Mouse (Mus musculus) heart, postnatal 0 days (tissue): ENCODE measurements around the gene Ccdc78. TPM values are rescaled to one million over a fixed set of nuclear protein-coding genes. Genes with fewer than 3 reads are reported as not detected.
A peak's percentile ranks its signal among the peaks of the same experiment; 100 is the strongest.
"Not testable (repeated sequence)": the region's sequence is repeated elsewhere in the genome, so short reads cannot be mapped to it uniquely, and the experiment has no call there.

Source experiments
- ATAC-seq: fragments of 200-750 bp; cut with Nextera tagmentation; 2 replicates; pipeline ENCODE4 v1.8.0; 2017; ENCODE audit warnings: low read depth, moderate number of reproducible peaks, moderate library complexity; ENCODE audit not compliant: insufficient read depth
- DNase-seq: peaks from one replicate; pipeline ENCODE4 v3.0.0-alpha.2; 2016; ENCODE audit warnings: low spot score
- H3K27ac ChIP-seq: fragments of 300-500 bp; sonication (generic); 2 replicates; pipeline ENCODE4 v1.5.1; 2014; ENCODE audit warnings: low read depth, mild to moderate bottlenecking
- H3K27me3 ChIP-seq: fragments of 300-500 bp; sonication (generic); 2 replicates; pipeline ENCODE4 v1.6.1; 2014; ENCODE audit warnings: low read length, mixed read lengths; ENCODE audit not compliant: control insufficient read depth, insufficient read depth
- H3K36me3 ChIP-seq: fragments of 300-500 bp; sonication (generic); replicated peaks from 2 replicates; pipeline ENCODE4 v1.6.1; 2014; ENCODE audit warnings: low read length, mixed read lengths; ENCODE audit not compliant: control insufficient read depth, insufficient read depth
- H3K4me1 ChIP-seq: fragments of 300-500 bp; sonication (generic); 2 replicates; pipeline ENCODE4 v1.6.1; 2014; ENCODE audit warnings: antibody characterized with exemption; ENCODE audit not compliant: control insufficient read depth, insufficient read depth
- H3K4me2 ChIP-seq: fragments of 300-500 bp; sonication (generic); 2 replicates; pipeline ENCODE4 v1.6.1; 2014; ENCODE audit warnings: low read depth, mild to moderate bottlenecking, low read length, moderate library complexity
- H3K4me3 ChIP-seq: fragments of 300-500 bp; sonication (generic); 2 replicates; pipeline ENCODE4 v1.5.1; 2014; ENCODE audit warnings: low read depth, low read length
- H3K9ac ChIP-seq: fragments of 300-500 bp; sonication (generic); replicated peaks from 2 replicates; pipeline ENCODE4 v1.6.1; 2014; ENCODE audit warnings: low read depth, low read length, mixed read lengths
- H3K9me3 ChIP-seq: fragments of 300-500 bp; sonication (generic); replicated peaks from 2 replicates; pipeline ENCODE4 v1.6.1; 2016; ENCODE audit warnings: low read length; ENCODE audit not compliant: control insufficient read depth
- CTCF ChIP-seq: IDR thresholded peaks from 2 replicates; pipeline ENCODE4 v1.5.1; 2016; ENCODE audit warnings: antibody characterized with exemption, control low read depth, low read depth
- EP300 ChIP-seq: IDR thresholded peaks from 2 replicates; pipeline ENCODE4 v1.6.1; 2016; ENCODE audit warnings: antibody characterized with exemption, low read depth
- WGBS: fragments of 180-500 bp; shearing (Covaris S2); extraction: QIAGEN DNeasy Blood & Tissue Kit; methylation state at CpG from one replicate; pipeline ENCODE4 v1.1.7; 2014; 5-methylcytosine and 5-hydroxymethylcytosine counted together
- polyA plus RNA-seq: library from polyadenylated mRNA; unstranded; fragments of >200 nt; fragmentation: Nextera tagmentation; extraction: Ambion mirVana; gene quantifications from 2 replicates; pipeline ENCODE4 v1.2.1, GENCODE M21; 2015
- total RNA-seq: library from RNA; depleted of rRNA; stranded (reverse); fragments of >200 nt; gene quantifications from 2 replicates; pipeline ENCODE4 v1.2.3, GENCODE M21; 2014; ENCODE audit warnings: low replicate concordance; rRNA removed

Ccdc78 gene
- total RNA-seq: not detected in 2 replicates
- 0.12 and 0.55 TPM in 2 replicates for polyA plus RNA-seq

- peaks cover 10% of the 10 kb centered on the region for H3K4me1 ChIP-seq
- H3K9me3 ChIP-seq: no peaks in the 10 kb centered on the region
- H3K36me3 ChIP-seq: peaks cover 35% of the 10 kb centered on the region
Observed at GRCm38 (mm10) chr17:25786280-25786679, at the start of gene Ccdc78. Gene Ccdc78, plus strand, starts transcription at chr17:25786580.

DNA sequence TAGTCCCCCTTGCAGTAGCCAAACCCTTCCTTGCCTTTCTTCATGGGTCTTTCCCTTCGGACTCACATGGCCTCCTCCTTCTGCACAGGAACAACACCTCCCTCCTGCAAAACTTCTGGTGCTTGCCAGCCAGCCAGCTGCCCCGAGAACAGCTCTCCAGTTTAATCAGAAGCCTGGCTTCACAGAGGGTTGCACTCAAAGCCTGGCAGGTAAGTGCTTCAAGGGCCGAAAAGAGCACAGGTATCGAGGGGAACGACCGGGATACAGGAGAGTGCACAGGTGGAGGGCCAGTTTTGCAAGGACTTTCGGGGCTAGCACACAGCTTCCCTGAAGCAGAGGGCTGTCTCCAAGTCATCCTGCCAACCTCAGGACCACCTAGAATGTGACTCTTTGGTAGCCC is 47.5 kb upstream of the Ccdc78 start:
- H3K27me3 ChIP-seq: no peaks in the 10 kb centered on the region
- no peak for DNase-seq
- no peak for ATAC-seq
- H3K9ac ChIP-seq: no peak overlapping the region
- TF ChIP-seq CTCF (no peak), EP300 (no peak)
- no peaks in the 10 kb centered on the region for H3K36me3 ChIP-seq
- WGBS: 63% methylated on average over 7 of the region's 7 CpGs
- H3K4me2 ChIP-seq: no peak overlapping the region
- no peak overlapping the region for H3K4me3 ChIP-seq
- H3K4me1 ChIP-seq: no peaks in the 10 kb centered on the region
- no peak overlapping the region for H3K27ac ChIP-seq
- no peaks in the 10 kb centered on the region for H3K9me3 ChIP-seq

More at GRCm38 (mm10) chr17:25786280-25786679, at the start of gene Ccdc78:
- no peak for DNase-seq
- Histone ChIP-seq H3K4me3 (peak within 1 kb of the TSS; percentile 71), H3K27me3 (no peaks in the 10 kb centered on the region), H3K27ac (peak within 1 kb of the TSS; percentile 61; the same call in 1 of the 2 replicates), H3K9ac (peak within 1 kb of the TSS; percentile 55; the same call in 1 of the 2 replicates), H3K4me2 (peak within 1 kb of the TSS; percentile 84)
- TF ChIP-seq CTCF: no peak
- TF ChIP-seq EP300: no peak
- 71% methylated on average over 3 of the region's 3 CpGs for WGBS
- ATAC-seq: no peak

DNA sequence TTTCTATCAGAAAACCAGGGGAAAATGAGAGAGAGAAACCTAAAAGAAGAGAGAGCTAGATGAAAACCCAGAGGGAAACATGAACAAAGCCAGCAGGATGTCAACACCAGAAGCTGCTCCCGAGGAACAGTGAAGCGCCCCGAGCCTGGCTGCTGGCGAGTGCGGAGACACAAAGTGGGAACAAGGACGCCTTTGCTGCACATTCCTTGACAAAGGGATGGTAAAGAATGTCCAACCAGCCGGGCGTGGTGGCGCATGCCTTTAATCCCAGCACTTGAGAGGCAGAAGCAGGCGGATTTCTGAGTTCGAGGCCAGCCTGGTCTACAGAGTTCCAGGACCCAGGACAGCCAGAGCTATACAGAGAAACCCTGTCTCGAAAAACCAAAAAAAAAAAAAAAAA is 44.9 kb upstream of the Ccdc78 start:
- not testable (repeated sequence) for H3K27me3 ChIP-seq, H3K4me2 ChIP-seq, ATAC-seq

DNA sequence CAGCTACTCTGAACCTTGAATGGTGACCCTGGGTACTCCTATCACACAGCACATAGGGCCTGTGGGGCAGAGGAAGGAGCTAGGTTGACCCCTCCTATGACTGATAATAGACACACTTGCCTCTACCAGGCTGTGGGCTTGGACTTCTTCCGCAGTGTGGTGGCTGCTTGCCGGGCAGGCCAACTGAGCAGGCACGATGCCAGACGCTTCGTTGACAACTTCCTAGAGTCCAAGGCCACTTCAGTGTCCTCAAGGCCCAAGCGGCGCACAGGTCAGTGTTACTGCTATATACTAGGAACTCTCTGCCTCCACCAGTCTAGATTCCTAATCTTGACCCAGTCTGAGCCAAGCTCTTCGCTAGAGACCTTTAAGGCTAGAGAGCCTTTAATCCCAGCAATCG is 42.5 kb upstream of the Ccdc78 start:
- Histone ChIP-seq H3K9ac (no peak overlapping the region), H3K9me3 (no peaks in the 10 kb centered on the region), H3K27ac (no peak overlapping the region), H3K27me3 (no peaks in the 10 kb centered on the region), H3K4me3 (no peak overlapping the region), H3K4me2 (no peak overlapping the region), H3K4me1 (no peaks in the 10 kb centered on the region), H3K36me3 (no peaks in the 10 kb centered on the region)
- TF ChIP-seq EP300: no peak
- no peak for TF ChIP-seq CTCF
- DNase-seq: no peak
- 81% methylated on average over 9 of the region's 9 CpGs for WGBS
- peak; percentile 6; the same call in 1 of the 2 replicates for ATAC-seq

More for the DNA sequence above, 44.9 kb upstream of the Ccdc78 start:
- H3K9ac ChIP-seq, H3K36me3 ChIP-seq, H3K4me3 ChIP-seq, H3K4me1 ChIP-seq, H3K9me3 ChIP-seq, DNase-seq, H3K27ac ChIP-seq: not testable (repeated sequence)
- WGBS: 60% methylated on average over 12 of the region's 12 CpGs

DNA sequence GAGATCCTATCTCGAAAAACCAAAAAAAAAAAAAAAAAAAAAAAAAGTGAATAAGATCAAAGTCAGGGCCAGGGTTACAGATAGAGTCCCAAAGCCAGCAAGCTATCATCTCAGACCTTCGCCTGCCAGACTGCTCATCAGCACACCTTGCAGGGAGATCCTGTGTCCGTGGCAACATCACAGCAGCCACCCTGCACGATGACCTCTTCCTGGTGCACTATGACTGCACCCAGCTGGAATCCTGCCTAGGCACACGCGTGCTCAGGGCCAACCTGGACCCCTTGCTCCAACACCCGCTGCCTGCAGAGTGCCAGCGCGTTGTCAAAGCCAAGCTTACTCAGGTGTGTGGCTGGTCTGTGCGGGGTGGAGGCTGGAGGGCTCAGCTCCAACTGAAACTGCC is 42.1 kb upstream of the Ccdc78 start:
- TF ChIP-seq CTCF: no peak
- TF ChIP-seq EP300: no peak
- no peaks in the 10 kb centered on the region for H3K9me3 ChIP-seq
- no peak overlapping the region for H3K4me3 ChIP-seq
- no peaks in the 10 kb centered on the region for H3K4me1 ChIP-seq
- H3K4me2 ChIP-seq: no peak overlapping the region
- H3K9ac ChIP-seq: no peak overlapping the region
- no peak overlapping the region for H3K27ac ChIP-seq
- no peaks in the 10 kb centered on the region for H3K36me3 ChIP-seq
- no peak for DNase-seq
- no peak for ATAC-seq
- H3K27me3 ChIP-seq: no peaks in the 10 kb centered on the region
- WGBS: 70% methylated on average over 10 of the region's 10 CpGs

DNA sequence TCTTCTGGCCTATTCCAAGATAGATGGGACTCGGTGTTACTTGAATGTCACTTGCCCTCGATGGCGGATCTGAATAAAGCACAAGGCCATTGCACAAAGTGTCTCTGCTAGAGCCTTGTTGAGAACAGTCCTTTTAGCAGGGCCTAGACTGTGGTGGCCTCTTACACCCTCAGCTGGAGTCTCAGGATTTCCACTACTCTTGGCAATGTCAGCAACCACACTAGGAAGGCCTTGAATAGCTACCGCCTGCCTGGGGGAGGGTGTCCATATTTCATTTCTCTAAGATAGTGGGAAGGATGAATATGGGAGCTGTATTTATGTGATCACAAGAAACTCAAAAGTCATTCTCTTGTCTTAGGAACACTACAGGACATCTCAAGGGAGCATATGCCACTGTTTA is 38.1 kb upstream of the Ccdc78 start:
- no peaks in the 10 kb centered on the region for H3K4me1 ChIP-seq
- H3K9me3 ChIP-seq: no peaks in the 10 kb centered on the region
- no peak for ATAC-seq

More for the DNA sequence above, 38.1 kb upstream of the Ccdc78 start:
- Histone ChIP-seq H3K9ac (no peak overlapping the region), H3K4me3 (no peak overlapping the region), H3K4me2 (no peak overlapping the region), H3K27ac (no peak overlapping the region), H3K27me3 (no peaks in the 10 kb centered on the region), H3K36me3 (no peaks in the 10 kb centered on the region)
- no peak for DNase-seq
- WGBS: 84% methylated on average over 4 of the region's 4 CpGs
- TF ChIP-seq EP300 (no peak), CTCF (no peak)
